Comparison of ENCODE assay signal across 9 mouse cellular contexts in genomic region chr17:48932406-48932906, GRCm38 (mm10). TPM values are rescaled to one million over a fixed set of nuclear protein-coding genes. Genes with fewer than 3 reads are reported as not detected.
DNase-seq lines count a peak whose midpoint lies in the region; ATAC-seq and TF ChIP-seq lines count a peak whose summit lies in the region.
"Had no signal": no experiment of that assay in that cellular context is flagged by ENCODE, and none has a peak within 500 bp of the region (broad histone marks: within the 10 kb centered on the region; RNA-seq: fewer than 3 reads in every experiment).

No protein-coding gene starts in this region.

- TF ChIP-seq CTCF in cerebellum, adult 2 months (IDR thresholded peaks at IDR 0.05; ENCODE audit: borderline replicate concordance, insufficient read depth, low read depth, low read length) = no peak

- 2% methylated on average over 26 of the region's 26 CpGs for WGBS in cerebellum, adult 2 months
- under 1% methylated on average over 26 of the region's 26 CpGs for WGBS in intestine, embryonic 16.5 days
- WGBS in midbrain, embryonic 15.5 days = under 1% methylated on average over 26 of the region's 26 CpGs

- peak; percentile 17 to 31 for DNase-seq in cerebellum, adult 2 months
- DNase-seq in cerebellum, adult 11 months = no peak
- DNase-seq in right cerebral cortex, adult 18-20 months = peak; percentile 52
- no peak for DNase-seq in right cerebral cortex, postnatal 36 days (ENCODE audit: low spot score in 2 of 2)
- no peak for DNase-seq in spleen, postnatal 10 days (ENCODE audit: low spot score in 2 of 2)
- no peak for DNase-seq in thymus, postnatal 10 days (ENCODE audit: low spot score in 2 of 2)

- peaks cover 7% of the 10 kb centered on the region for H3K4me1 ChIP-seq in cerebellum, adult 2 months (ENCODE audit: control insufficient read depth, insufficient read depth, low read length)
- peaks cover 12% of the 10 kb centered on the region for H3K4me1 ChIP-seq in intestine, embryonic 16.5 days (ENCODE audit: control insufficient read depth, insufficient read depth, low read length)
- H3K4me1 ChIP-seq in midbrain, embryonic 15.5 days = peaks cover 29% of the 10 kb centered on the region

- peak overlapping the region; percentile 43 for H3K4me3 ChIP-seq in cerebellum, adult 2 months (replicated peaks; ENCODE audit: insufficient read depth, low read depth, low read length)
- peak overlapping the region; percentile 65 for H3K4me3 ChIP-seq in intestine, embryonic 16.5 days (ENCODE audit: low read length)
- peak overlapping the region; percentile 82 for H3K4me3 ChIP-seq in midbrain, embryonic 15.5 days

- no peaks in the 10 kb centered on the region; the same call in 1 of the 2 replicates for H3K27me3 ChIP-seq in cerebellum, adult 2 months (ENCODE audit: control insufficient read depth, insufficient read depth, low read length)
- peaks cover 20% of the 10 kb centered on the region for H3K27me3 ChIP-seq in intestine, embryonic 16.5 days (replicated peaks; ENCODE audit: control insufficient read depth, insufficient read depth, low read length)
- 0 out of 2 replicates have a peak, but pooled peaks cover 4% of the 10 kb centered on the region for H3K27me3 ChIP-seq in midbrain, embryonic 15.5 days (replicated peaks)

- TF ChIP-seq POLR2A in cerebellum, adult 2 months (IDR thresholded peaks at IDR 0.05; ENCODE audit: borderline replicate concordance, insufficient read depth, low read length) = no peak

- no peak for ATAC-seq in intestine, embryonic 16.5 days
- ATAC-seq in midbrain, embryonic 15.5 days (replicated peaks) = peak; percentile 28

- peak overlapping the region; percentile 71 for H3K9ac ChIP-seq in intestine, embryonic 16.5 days (ENCODE audit: low read depth, low read length)
- H3K9ac ChIP-seq in midbrain, embryonic 15.5 days = peak overlapping the region; percentile 73
- H3K9ac ChIP-seq: liver, embryonic 14.5 days had no signal

- H3K27ac ChIP-seq in cerebellum, adult 2 months (ENCODE audit: insufficient read depth, low read length) = no peak overlapping the region
- H3K27ac ChIP-seq in intestine, embryonic 16.5 days (ENCODE audit: low read length) = no peak overlapping the region
- H3K27ac ChIP-seq in midbrain, embryonic 15.5 days = peak overlapping the region; percentile 86
- H3K27ac ChIP-seq: liver, embryonic 14.5 days had no signal

- no peaks in the 10 kb centered on the region for H3K9me3 ChIP-seq in intestine, embryonic 16.5 days (ENCODE audit: control insufficient read depth, low read length)
- no peaks in the 10 kb centered on the region for H3K9me3 ChIP-seq in midbrain, embryonic 15.5 days

- H3K4me2 ChIP-seq in intestine, embryonic 16.5 days (ENCODE audit: low read depth, low read length) = peak overlapping the region; percentile 73
- H3K4me2 ChIP-seq in midbrain, embryonic 15.5 days = peak overlapping the region; percentile 88

- H3K36me3 ChIP-seq in intestine, embryonic 16.5 days (ENCODE audit: control insufficient read depth, insufficient read depth, low read length) = no peaks in the 10 kb centered on the region
- no peaks in the 10 kb centered on the region for H3K36me3 ChIP-seq in midbrain, embryonic 15.5 days (replicated peaks)

RNA-seq across cellular contexts. Expression of gene Lrfn2, which starts 0.3 kb away (rescaled TPM):
- 2.1 and 3.1 TPM in 2 replicates for polyA plus RNA-seq in cerebellum, adult 2 months (2012; rRNA removed)
- 0.53 and 0.62 TPM in 2 replicates for polyA plus RNA-seq in intestine, embryonic 16.5 days (2015; fragmentation: Nextera tagmentation; extraction: Ambion mirVana)
- polyA plus RNA-seq in midbrain, embryonic 15.5 days (2015; fragmentation: Nextera tagmentation; extraction: Ambion mirVana) = 11.1 and 12.5 TPM in 2 replicates

Comparison
In these comparisons a context has a peak if more than half of its experiments do, and no peak if none do; other contexts are left out.
1. DNase-seq: peak in cerebellum, adult 2 months (2 of 2) and right cerebral cortex, adult 18-20 months (single experiment); none in cerebellum, adult 11 months (single experiment), right cerebral cortex, postnatal 36 days (0 of 2), spleen, postnatal 10 days (0 of 2) and thymus, postnatal 10 days (0 of 2).
2. Peak in every context shown above with its lines, with median percentiles within 50 percentile points of each other: H3K4me3 ChIP-seq.